Mouse (Mus musculus): ENCODE measurements around the gene Htra1.

DNA sequence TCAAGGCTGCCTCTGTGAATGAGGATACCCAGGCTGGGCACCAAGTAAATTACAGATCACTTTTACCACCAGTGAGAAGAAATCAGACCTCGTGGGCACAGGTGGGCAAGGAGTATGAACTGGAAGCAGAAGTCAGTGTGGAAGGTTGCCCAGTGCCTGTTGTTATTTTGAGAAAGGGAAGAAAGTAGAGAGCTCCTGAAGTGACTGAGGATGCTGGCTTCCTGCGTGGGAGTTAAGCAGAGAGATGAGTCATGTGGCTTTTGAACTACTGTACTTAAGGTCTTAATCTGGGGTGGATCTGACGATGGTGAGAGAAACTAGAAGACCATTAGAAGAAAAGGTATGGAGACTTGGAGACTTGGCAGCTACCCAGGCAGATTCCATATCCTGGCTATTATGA lies 49.7 kb upstream of the Htra1 start:
- TF ChIP-seq GATA1 (IDR thresholded peaks at IDR 0.05; ENCODE audit: borderline replicate concordance, low read length), result no peak
- TF ChIP-seq FLI1 (IDR thresholded peaks at IDR 0.05; ENCODE audit: low read length), result no peak

Measured in megakaryocyte, embryonic 14.5 days (primary cell).